Mouse (Mus musculus) heart, embryonic 10.5 days (tissue): Measurements from ENCODE around the gene Gm16867. TPM values are rescaled to one million over a fixed set of nuclear protein-coding genes. Genes with fewer than 3 reads are reported as not detected.
"Not testable (repeated sequence)": the region's sequence is repeated elsewhere in the genome, so short reads cannot be mapped to it uniquely, and the experiment has no call there.

Experiments used
- DNase-seq: peaks from one replicate; pipeline ENCODE4 v3.0.0-alpha.2; 2017; ENCODE audit warnings: low spot score
- H3K27ac ChIP-seq: fragments of 300-500 bp; sonication (generic); 2 replicates; pipeline ENCODE4 v1.5.1; 2016; ENCODE audit warnings: mild to moderate bottlenecking
- H3K27me3 ChIP-seq: fragments of 300-500 bp; sonication (generic); 2 replicates; pipeline ENCODE4 v1.6.1; 2016; ENCODE audit warnings: mild to moderate bottlenecking; ENCODE audit not compliant: poor library complexity, insufficient read depth, severe bottlenecking
- H3K36me3 ChIP-seq: fragments of 300-500 bp; sonication (generic); 2 replicates; pipeline ENCODE4 v1.6.1; 2016; ENCODE audit warnings: mild to moderate bottlenecking, moderate library complexity
- H3K4me1 ChIP-seq: fragments of 300-500 bp; sonication (generic); 2 replicates; pipeline ENCODE4 v1.6.1; 2016; ENCODE audit warnings: mild to moderate bottlenecking
- H3K4me3 ChIP-seq: fragments of 300-500 bp; sonication (generic); 2 replicates; pipeline ENCODE4 v1.5.1; 2016; ENCODE audit warnings: mild to moderate bottlenecking, moderate library complexity
- H3K9me3 ChIP-seq: fragments of 300-500 bp; sonication (generic); 2 replicates; pipeline ENCODE4 v1.6.1; 2016; ENCODE audit warnings: mild to moderate bottlenecking, moderate library complexity
- WGBS: fragments of 180-500 bp; shearing (Covaris S2); methylation state at CpG from one replicate; pipeline ENCODE4 v1.1.7; 2016; 5-methylcytosine and 5-hydroxymethylcytosine counted together
- polyA plus RNA-seq: library from polyadenylated mRNA; unstranded; fragments of >200 nt; fragmentation: Nextera tagmentation; extraction: Ambion mirVana; gene quantifications from 2 replicates; pipeline ENCODE4 v1.2.1, GENCODE M21; 2016

The Gm16867 gene
- polyA plus RNA-seq, 1 experiment from 2014 or later = 0.46 TPM

- H3K4me3 ChIP-seq, H3K36me3 ChIP-seq, H3K27me3 ChIP-seq, H3K9me3 ChIP-seq, H3K4me1 ChIP-seq, DNase-seq, H3K27ac ChIP-seq: not testable (repeated sequence)
- no CpG with 5 or more reads among the region's 2 CpGs for WGBS
These were observed 8.2 kb downstream of the Gm16867 start for GRCm38 (mm10) chr14:69494946-69495345.

DNA sequence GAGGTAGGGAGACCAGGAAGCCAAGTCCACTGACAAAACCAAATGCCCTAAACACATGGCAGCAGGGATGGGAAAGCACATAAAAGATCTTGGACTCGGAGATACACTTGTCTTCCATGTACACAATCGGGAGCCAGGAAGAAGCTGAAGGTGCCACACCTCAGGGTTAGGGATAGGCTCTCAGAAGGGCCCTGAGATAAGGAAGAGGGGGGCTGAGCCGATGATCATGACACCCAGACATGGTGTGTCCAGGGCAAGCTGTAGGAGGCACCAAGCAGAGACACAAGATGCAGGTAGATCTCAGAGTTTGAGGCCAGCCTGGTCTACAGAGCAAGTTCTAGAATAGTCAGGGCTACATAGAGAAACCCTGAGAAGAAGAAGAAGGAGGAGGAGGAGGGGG, 8.6 kb downstream of the Gm16867 start:
- H3K4me1 ChIP-seq, H3K9me3 ChIP-seq, H3K36me3 ChIP-seq, DNase-seq, H3K27me3 ChIP-seq, H3K27ac ChIP-seq, H3K4me3 ChIP-seq: not testable (repeated sequence)
- no CpG with 5 or more reads among the region's 3 CpGs for WGBS

GRCm38 (mm10) chr14:69488001-69488400, 15.2 kb downstream of the Gm16867 start:
- H3K36me3 ChIP-seq, H3K9me3 ChIP-seq, H3K4me3 ChIP-seq, H3K27me3 ChIP-seq, H3K27ac ChIP-seq, H3K4me1 ChIP-seq, DNase-seq: not testable (repeated sequence)
- WGBS = no CpG with 5 or more reads among the region's 10 CpGs

- WGBS = no CpG with 5 or more reads among the region's 18 CpGs
- DNase-seq = not testable (repeated sequence)
These were observed 17.6 kb downstream of the Gm16867 start for GRCm38 (mm10) chr14:69485466-69486135.

DNA sequence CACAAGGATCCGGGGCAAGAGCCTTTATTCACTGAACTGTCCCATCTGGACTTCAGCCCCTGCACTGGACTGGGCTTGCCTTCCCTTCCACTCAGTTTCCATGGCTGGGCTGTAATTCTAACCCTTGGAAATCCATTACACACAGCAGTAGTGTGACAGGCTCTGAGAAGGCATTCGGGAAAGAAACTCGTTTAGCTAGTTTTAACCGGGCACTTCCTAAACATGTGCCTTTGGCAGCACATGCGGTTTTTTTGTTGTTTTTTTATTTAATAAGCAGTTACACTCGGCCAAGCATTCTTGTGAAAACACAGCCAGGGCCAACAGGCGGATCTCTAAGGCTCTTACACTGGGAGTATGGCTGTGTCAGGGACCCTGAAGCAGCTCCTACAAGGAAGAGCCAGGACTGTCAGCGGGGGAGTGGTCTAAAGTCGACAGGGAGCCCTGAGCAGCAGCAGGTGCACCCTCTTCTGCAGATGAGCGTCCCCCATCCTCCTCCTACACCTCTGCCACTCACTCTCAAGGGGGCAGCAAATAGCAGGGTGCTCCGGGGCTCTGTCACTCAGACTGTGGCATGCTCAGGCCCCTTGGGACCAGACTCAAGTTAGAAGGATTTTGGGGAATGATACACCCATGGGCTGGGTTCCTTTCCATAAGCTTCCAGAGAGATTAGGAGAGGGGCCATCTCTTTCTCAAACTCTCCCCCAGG, 29.1 kb downstream of the Gm16867 start:
- H3K9me3 ChIP-seq, H3K27me3 ChIP-seq, H3K4me1 ChIP-seq, H3K4me3 ChIP-seq, H3K36me3 ChIP-seq, DNase-seq, H3K27ac ChIP-seq: not testable (repeated sequence)
- no CpG with 5 or more reads among the region's 11 CpGs for WGBS

More at GRCm38 (mm10) chr14:69485466-69486135, 17.6 kb downstream of the Gm16867 start:
- not testable (repeated sequence) for H3K36me3 ChIP-seq, H3K27ac ChIP-seq, H3K4me1 ChIP-seq, H3K4me3 ChIP-seq, H3K27me3 ChIP-seq, H3K9me3 ChIP-seq

DNA sequence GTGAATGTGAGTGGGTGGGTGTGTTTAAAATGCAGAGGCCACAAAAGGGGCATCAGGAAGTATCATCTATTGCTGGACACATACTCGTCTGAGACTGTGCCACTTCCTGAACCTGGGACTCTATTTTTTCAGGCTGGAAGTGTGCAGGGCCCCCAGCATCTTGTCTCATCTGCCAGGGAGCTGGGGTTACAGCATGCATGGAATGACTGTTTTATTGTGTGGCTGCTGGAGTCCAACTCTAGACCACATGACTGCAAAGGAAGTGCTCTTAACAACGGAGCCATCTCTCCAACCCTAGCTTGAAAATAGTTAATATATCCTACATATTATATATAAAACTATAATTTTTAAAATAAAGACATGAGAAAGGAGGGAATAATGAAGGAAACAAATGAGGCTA, 29.8 kb downstream of the Gm16867 start:
- no CpG with 5 or more reads among the region's 2 CpGs for WGBS
- not testable (repeated sequence) for H3K4me3 ChIP-seq, H3K36me3 ChIP-seq, H3K9me3 ChIP-seq, DNase-seq, H3K4me1 ChIP-seq, H3K27ac ChIP-seq, H3K27me3 ChIP-seq

DNA sequence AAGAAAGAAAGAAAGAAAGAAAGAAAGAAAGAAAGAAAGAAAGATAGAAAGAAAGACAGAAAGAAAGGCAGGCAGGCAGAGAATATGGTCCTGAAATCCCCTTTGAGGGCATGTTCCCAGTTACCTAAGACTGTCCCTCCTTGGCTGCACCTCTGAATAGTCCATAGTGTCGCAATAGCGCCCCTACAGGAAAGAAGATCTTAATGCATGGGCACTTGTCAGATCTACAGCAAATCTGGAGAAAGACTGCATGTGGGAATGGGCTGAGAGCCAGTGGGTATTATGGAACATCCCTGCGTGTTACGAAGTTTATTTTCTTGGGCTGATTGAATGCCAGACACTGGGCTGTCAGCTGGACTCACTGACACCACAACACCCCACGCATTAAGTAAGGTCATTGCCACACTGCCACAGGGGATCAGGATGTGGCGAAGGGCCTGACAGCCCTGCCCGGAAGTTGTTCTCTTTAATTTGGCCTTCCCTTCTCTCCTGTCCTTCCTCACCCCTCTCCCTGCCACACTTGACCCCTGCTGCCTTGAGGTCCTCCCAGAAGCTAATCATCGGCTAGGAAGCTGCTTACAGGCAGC, 32.9 kb downstream of the Gm16867 start:
- not testable (repeated sequence) for H3K27me3 ChIP-seq, DNase-seq, H3K4me3 ChIP-seq, H3K27ac ChIP-seq, H3K36me3 ChIP-seq, H3K9me3 ChIP-seq, H3K4me1 ChIP-seq
- WGBS = no CpG with 5 or more reads among the region's 8 CpGs

- not testable (repeated sequence) for H3K4me1 ChIP-seq, H3K27ac ChIP-seq, H3K4me3 ChIP-seq, H3K36me3 ChIP-seq, H3K27me3 ChIP-seq, H3K9me3 ChIP-seq, DNase-seq
- no CpG with 5 or more reads among the region's 17 CpGs for WGBS
These were observed 35.4 kb downstream of the Gm16867 start for GRCm38 (mm10) chr14:69467612-69468366.

DNA sequence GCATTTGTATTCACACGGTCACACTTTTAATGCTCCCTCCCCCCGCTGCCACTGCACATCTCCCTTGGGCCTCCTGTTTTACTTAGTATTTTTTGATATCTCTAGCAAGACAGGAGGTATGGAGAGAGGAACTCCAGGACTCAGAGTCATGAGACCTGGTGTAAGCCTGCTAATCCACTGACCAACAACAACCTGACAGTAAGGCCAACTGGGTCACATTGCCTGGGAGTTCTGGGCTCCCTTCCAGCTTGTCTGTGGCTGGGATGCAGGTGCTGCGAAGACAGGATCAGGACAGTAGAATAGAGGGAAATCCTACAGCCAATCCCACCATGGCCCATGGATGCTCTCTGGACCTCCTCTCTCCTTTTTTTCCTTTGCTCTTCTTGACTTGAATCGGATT, 38.7 kb downstream of the Gm16867 start:
- not testable (repeated sequence) for H3K4me3 ChIP-seq, H3K4me1 ChIP-seq
- no CpG with 5 or more reads among the region's 4 CpGs for WGBS

GRCm38 (mm10) chr14:69457691-69458090, 45.5 kb downstream of the Gm16867 start:
- no CpG with 5 or more reads among the region's 5 CpGs for WGBS
- H3K9me3 ChIP-seq, DNase-seq, H3K4me1 ChIP-seq, H3K4me3 ChIP-seq, H3K27me3 ChIP-seq, H3K36me3 ChIP-seq, H3K27ac ChIP-seq: not testable (repeated sequence)

More for the DNA sequence above, 38.7 kb downstream of the Gm16867 start:
- H3K27me3 ChIP-seq, H3K27ac ChIP-seq, H3K36me3 ChIP-seq, DNase-seq, H3K9me3 ChIP-seq: not testable (repeated sequence)

DNA sequence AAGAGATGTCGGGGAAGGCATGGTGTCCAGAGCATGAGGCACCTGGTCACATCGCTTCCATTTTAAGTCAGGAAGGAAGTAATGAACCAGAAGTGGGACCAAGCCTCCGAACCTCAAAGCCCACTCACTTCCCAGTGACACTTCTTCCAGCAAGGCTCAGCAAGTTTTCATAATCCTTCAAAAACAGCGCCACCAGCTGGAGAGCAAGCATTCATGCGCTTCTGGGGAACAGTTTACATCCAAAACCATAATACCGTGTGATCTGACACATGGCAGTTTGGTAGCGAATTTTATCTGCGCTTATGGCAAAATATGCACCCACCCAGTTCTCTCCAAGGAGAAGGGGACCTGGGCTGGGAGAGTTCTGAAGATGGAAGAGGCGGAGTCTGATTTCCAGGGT, 48.5 kb downstream of the Gm16867 start:
- not testable (repeated sequence) for H3K36me3 ChIP-seq, H3K9me3 ChIP-seq, H3K4me1 ChIP-seq, H3K27ac ChIP-seq, DNase-seq, H3K27me3 ChIP-seq, H3K4me3 ChIP-seq
- WGBS = no CpG with 5 or more reads among the region's 9 CpGs

GRCm38 (mm10) chr14:69448845-69449244, 54.3 kb downstream of the Gm16867 start:
- not testable (repeated sequence) for DNase-seq, H3K9me3 ChIP-seq, H3K36me3 ChIP-seq, H3K4me1 ChIP-seq, H3K27ac ChIP-seq, H3K27me3 ChIP-seq, H3K4me3 ChIP-seq
- WGBS = no CpG with 5 or more reads among the region's 10 CpGs

DNA sequence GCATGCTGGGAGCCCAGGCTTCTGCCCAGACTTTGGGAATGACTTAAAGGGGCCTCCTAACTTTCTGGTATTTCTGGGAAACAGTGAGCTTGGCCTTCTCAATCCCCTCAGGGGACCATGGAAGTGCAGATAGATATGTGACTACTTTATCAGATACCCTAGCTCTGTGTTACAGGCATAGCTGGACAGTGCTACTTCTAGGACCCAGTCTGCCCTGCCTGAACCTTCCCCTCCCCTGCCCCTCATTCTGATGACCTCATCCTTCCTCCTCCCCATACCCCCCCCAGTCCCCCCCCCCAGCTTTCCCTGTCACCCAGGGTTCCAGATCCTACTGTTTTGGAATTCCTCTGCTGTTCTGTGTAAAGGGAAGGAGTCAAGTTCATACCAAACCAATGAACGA, 56.2 kb downstream of the Gm16867 start:
- H3K4me3 ChIP-seq, DNase-seq, H3K27me3 ChIP-seq, H3K9me3 ChIP-seq, H3K27ac ChIP-seq, H3K4me1 ChIP-seq, H3K36me3 ChIP-seq: not testable (repeated sequence)
- no CpG with 5 or more reads among the region's 1 CpGs for WGBS
